Mouse (Mus musculus) hindbrain, postnatal 0 days (tissue): ENCODE measurements around the gene Taok3. TPM values are rescaled to one million over a fixed set of nuclear protein-coding genes. Genes with fewer than 3 reads are reported as not detected.
A peak's percentile ranks its signal among the peaks of the same experiment; 100 is the strongest.

ENCODE experiments used
- ATAC-seq: fragments of 200-750 bp; cut with Nextera tagmentation; 2 replicates; pipeline ENCODE4 v1.8.0; 2017; ENCODE audit warnings: mild to moderate bottlenecking, moderate TSS enrichment, moderate library complexity
- DNase-seq: peaks from one replicate; pipeline ENCODE4 v3.0.0-alpha.2; 2015; ENCODE audit warnings: low spot score
- H3K27ac ChIP-seq: fragments of 300-500 bp; sonication (generic); 2 replicates; pipeline ENCODE4 v1.5.1; 2014; ENCODE audit warnings: mild to moderate bottlenecking
- H3K27me3 ChIP-seq: fragments of 300-500 bp; sonication (generic); 2 replicates; pipeline ENCODE4 v1.6.1; 2014; ENCODE audit warnings: low read length, mixed read lengths; ENCODE audit not compliant: insufficient read depth
- H3K36me3 ChIP-seq: fragments of 300-500 bp; sonication (generic); 2 replicates; pipeline ENCODE4 v1.6.1; 2014; ENCODE audit warnings: low read length, mixed read lengths; ENCODE audit not compliant: insufficient read depth
- H3K4me1 ChIP-seq: fragments of 300-500 bp; sonication (generic); 2 replicates; pipeline ENCODE4 v1.6.1; 2014; ENCODE audit warnings: antibody characterized with exemption, low read length, mixed read lengths; ENCODE audit not compliant: insufficient read depth
- H3K4me2 ChIP-seq: fragments of 300-500 bp; sonication (generic); 2 replicates; pipeline ENCODE4 v1.6.1; 2014; ENCODE audit warnings: low read depth, mild to moderate bottlenecking, low read length, moderate library complexity, mixed read lengths
- H3K4me3 ChIP-seq: fragments of 300-500 bp; sonication (generic); 2 replicates; pipeline ENCODE4 v1.5.1; 2014; ENCODE audit warnings: low read length
- H3K9ac ChIP-seq: fragments of 300-500 bp; sonication (generic); replicated peaks from 2 replicates; pipeline ENCODE4 v1.6.1; 2014; ENCODE audit warnings: mild to moderate bottlenecking, low read length, moderate library complexity, mixed read lengths
- H3K9me3 ChIP-seq: fragments of 300-500 bp; sonication (generic); 2 replicates; pipeline ENCODE4 v1.6.1; 2016; ENCODE audit warnings: low read length, mixed read lengths
- CTCF ChIP-seq: IDR thresholded peaks from 2 replicates; pipeline ENCODE4 v1.5.1; 2016; ENCODE audit warnings: antibody characterized with exemption, control low read depth, low read depth
- WGBS: fragments of 180-500 bp; shearing (Covaris S2); extraction: QIAGEN DNeasy Blood & Tissue Kit; methylation state at CpG from one replicate; pipeline ENCODE4 v1.1.7; 2014; 5-methylcytosine and 5-hydroxymethylcytosine counted together
- polyA plus RNA-seq: library from polyadenylated mRNA; unstranded; fragments of >200 nt; fragmentation: Nextera tagmentation; extraction: Ambion mirVana; gene quantifications from 2 replicates; pipeline ENCODE4 v1.2.1, GENCODE M21; 2015
- total RNA-seq: library from RNA; depleted of rRNA; stranded (reverse); fragments of >200 nt; gene quantifications from 2 replicates; pipeline ENCODE4 v1.2.3, GENCODE M21; 2014

Gene Taok3
- total and polyA plus RNA-seq, 2 experiments from 2014 or later: 21.0 to 50.2 TPM

- Histone ChIP-seq H3K27ac (no peak overlapping the region), H3K4me3 (no peak overlapping the region), H3K9me3 (no peaks in the 10 kb centered on the region), H3K9ac (no peak overlapping the region), H3K27me3 (no peaks in the 10 kb centered on the region), H3K36me3 (no peaks in the 10 kb centered on the region), H3K4me1 (no peaks in the 10 kb centered on the region), H3K4me2 (no peak overlapping the region)
- ATAC-seq (no peak), DNase-seq (no peak)
- WGBS: 79% methylated on average over 3 of the region's 3 CpGs
- TF ChIP-seq CTCF: no peak
Measured at GRCm38 (mm10) chr5:117182411-117182810, 62.5 kb downstream of the Taok3 start.

- WGBS: 81% methylated on average over 6 of the region's 6 CpGs
- no peak overlapping the region for H3K4me2 ChIP-seq
- H3K9me3 ChIP-seq: no peaks in the 10 kb centered on the region
- TF ChIP-seq CTCF: no peak; the same call in 1 of the 2 replicates
- H3K27me3 ChIP-seq: no peaks in the 10 kb centered on the region
- no peak for ATAC-seq
- H3K9ac ChIP-seq: no peak overlapping the region
- H3K4me1 ChIP-seq: no peaks in the 10 kb centered on the region
- no peak overlapping the region for H3K4me3 ChIP-seq
- no peaks in the 10 kb centered on the region for H3K36me3 ChIP-seq
- DNase-seq: no peak
- no peak overlapping the region for H3K27ac ChIP-seq
Measured at GRCm38 (mm10) chr5:117184832-117185231, 64.9 kb downstream of the Taok3 start.

- DNase-seq (no peak), ATAC-seq (no peak)
- Histone ChIP-seq H3K4me3 (no peak overlapping the region), H3K27me3 (no peaks in the 10 kb centered on the region), H3K4me1 (no peaks in the 10 kb centered on the region), H3K4me2 (no peak overlapping the region), H3K36me3 (no peaks in the 10 kb centered on the region), H3K9me3 (no peaks in the 10 kb centered on the region), H3K9ac (no peak overlapping the region), H3K27ac (no peak overlapping the region)
- WGBS: 92% methylated on average over 7 of the region's 7 CpGs
- TF ChIP-seq CTCF: peak; percentile 35
Measured at GRCm38 (mm10) chr5:117185673-117186072, 65.7 kb downstream of the Taok3 start.

GRCm38 (mm10) chr5:117192061-117192460 is 72.1 kb downstream of the Taok3 start:
- WGBS: 76% methylated on average over 6 of the region's 6 CpGs
- DNase-seq: no peak
- no peak overlapping the region for H3K9ac ChIP-seq

GRCm38 (mm10) chr5:117193748-117194147 is 73.8 kb downstream of the Taok3 start:
- no peak for ATAC-seq

More at GRCm38 (mm10) chr5:117192061-117192460, 72.1 kb downstream of the Taok3 start:
- H3K27ac ChIP-seq: no peak overlapping the region
- no peaks in the 10 kb centered on the region for H3K4me1 ChIP-seq
- no peak for TF ChIP-seq CTCF
- no peaks in the 10 kb centered on the region for H3K36me3 ChIP-seq
- no peaks in the 10 kb centered on the region for H3K9me3 ChIP-seq
- no peaks in the 10 kb centered on the region for H3K27me3 ChIP-seq
- H3K4me2 ChIP-seq: no peak overlapping the region
- no peak overlapping the region for H3K4me3 ChIP-seq
- no peak for ATAC-seq

GRCm38 (mm10) chr5:117194672-117195071 is 74.7 kb downstream of the Taok3 start:
- H3K4me3 ChIP-seq: no peak overlapping the region
- no peak for TF ChIP-seq CTCF
- ATAC-seq (no peak), DNase-seq (no peak)
- peaks cover 12% of the 10 kb centered on the region; the same call in 1 of the 2 replicates for H3K36me3 ChIP-seq
- 91% methylated on average over 5 of the region's 5 CpGs for WGBS
- H3K4me1 ChIP-seq: no peaks in the 10 kb centered on the region
- H3K4me2 ChIP-seq: no peak overlapping the region
- no peaks in the 10 kb centered on the region for H3K27me3 ChIP-seq
- no peak overlapping the region for H3K9ac ChIP-seq
- H3K27ac ChIP-seq: no peak overlapping the region
- no peaks in the 10 kb centered on the region for H3K9me3 ChIP-seq

More at GRCm38 (mm10) chr5:117193748-117194147, 73.8 kb downstream of the Taok3 start:
- Histone ChIP-seq H3K27me3 (no peaks in the 10 kb centered on the region), H3K4me3 (no peak overlapping the region), H3K9ac (no peak overlapping the region), H3K27ac (no peak overlapping the region), H3K36me3 (0 out of 2 replicates have a peak, but pooled peaks cover 4% of the 10 kb centered on the region), H3K9me3 (no peaks in the 10 kb centered on the region), H3K4me2 (no peak overlapping the region), H3K4me1 (no peaks in the 10 kb centered on the region)
- WGBS: 91% methylated on average over 7 of the region's 7 CpGs
- DNase-seq: no peak
- TF ChIP-seq CTCF: no peak

GRCm38 (mm10) chr5:117196551-117196950 is 76.6 kb downstream of the Taok3 start:
- no peak for TF ChIP-seq CTCF
- peaks cover 12% of the 10 kb centered on the region; the same call in 1 of the 2 replicates for H3K36me3 ChIP-seq
- no peaks in the 10 kb centered on the region for H3K9me3 ChIP-seq
- no peaks in the 10 kb centered on the region for H3K4me1 ChIP-seq
- no peaks in the 10 kb centered on the region for H3K27me3 ChIP-seq
- H3K4me3 ChIP-seq: no peak overlapping the region
- H3K9ac ChIP-seq: no peak overlapping the region
- ATAC-seq (no peak), DNase-seq (no peak)
- H3K4me2 ChIP-seq: no peak overlapping the region
- WGBS: 91% methylated on average over 7 of the region's 7 CpGs
- no peak overlapping the region for H3K27ac ChIP-seq
